24 mouse cellular contexts compared by ENCODE assay signal in genomic region chr9:96984034-96984433, GRCm38 (mm10). TPM values are rescaled to one million over a fixed set of nuclear protein-coding genes. Genes with fewer than 3 reads are reported as not detected.
DNase-seq lines count a peak whose midpoint lies in the region; ATAC-seq and TF ChIP-seq lines count a peak whose summit lies in the region.
"Had no signal": no experiment of that assay in that cellular context is flagged by ENCODE, and none has a peak within 500 bp of the region (broad histone marks: within the 10 kb centered on the region; RNA-seq: fewer than 3 reads in every experiment).

No protein-coding gene starts in this region.

- peak overlapping the region; percentile 50; the same call in 1 of the 2 replicates for H3K27ac ChIP-seq in intestine, postnatal 0 days (ENCODE audit: low read depth, low read length)
- no peak overlapping the region for H3K27ac ChIP-seq in intestine, embryonic 15.5 days
- peak overlapping the region; percentile 89 for H3K27ac ChIP-seq in midbrain, embryonic 10.5 days (replicated peaks)
- H3K27ac ChIP-seq in midbrain, embryonic 11.5 days (ENCODE audit: low read depth, low read length): no peak overlapping the region
- H3K27ac ChIP-seq: embryonic facial prominence, embryonic 12.5 days; forebrain, embryonic 13.5 days; heart, adult 2 months; hindbrain, embryonic 12.5 days; macrophage had no signal

- 82% methylated on average over 8 of the region's 8 CpGs for WGBS in intestine, postnatal 0 days
- whole genome bisulfite sequencing in intestine, embryonic 15.5 days: 87% methylated on average over 8 of the region's 8 CpGs
- whole genome bisulfite sequencing in midbrain, embryonic 10.5 days: 91% methylated on average over 8 of the region's 8 CpGs
- 89% methylated on average over 8 of the region's 8 CpGs for WGBS in midbrain, embryonic 11.5 days

- H3K4me2 ChIP-seq in intestine, postnatal 0 days (replicated peaks; ENCODE audit: low read depth): no peak overlapping the region
- H3K4me2 ChIP-seq in intestine, embryonic 15.5 days (replicated peaks): no peak overlapping the region
- H3K4me2 ChIP-seq in midbrain, embryonic 11.5 days: no peak overlapping the region
- H3K4me2 ChIP-seq: embryonic facial prominence, embryonic 12.5 days; forebrain, embryonic 13.5 days; hindbrain, embryonic 12.5 days; neural tube, embryonic 12.5 days had no signal

- peak; percentile 45 for TF ChIP-seq CTCF in intestine, postnatal 0 days (IDR thresholded peaks at IDR 0.05; ENCODE audit: low read depth)

- H3K4me1 ChIP-seq in intestine, postnatal 0 days (replicated peaks; ENCODE audit: control insufficient read depth, insufficient read depth, low read length): peaks cover 28% of the 10 kb centered on the region
- peaks cover 61% of the 10 kb centered on the region for H3K4me1 ChIP-seq in intestine, embryonic 15.5 days (replicated peaks)
- H3K4me1 ChIP-seq in midbrain, embryonic 10.5 days: peaks cover 100% of the 10 kb centered on the region
- H3K4me1 ChIP-seq in midbrain, embryonic 11.5 days (ENCODE audit: control insufficient read depth, insufficient read depth, low read length): peaks cover 85% of the 10 kb centered on the region

- no peak for DNase-seq in midbrain, embryonic 10.5 days (ENCODE audit: low spot score)
- no peak for DNase-seq in midbrain, embryonic 11.5 days (ENCODE audit: low spot score, missing footprints)
- peak; percentile 44 for DNase-seq in kidney, postnatal 14 days
- no peak for DNase-seq in cerebellum, adult 11 months
- DNase-seq in testis, postnatal 10 days (ENCODE audit: low spot score): no peak
- DNase-seq: adrenal gland, adult 2 months; cerebellum, adult 18-20 months; cerebellum, postnatal 14 days; gastrocnemius, postnatal 36 days; heart, adult 2 months; heart, postnatal 10 days; left cerebral cortex, postnatal 4 days; liver; retina, postnatal 1 day; right cerebral cortex, postnatal 25 days; thymus, postnatal 25 days had no signal

- H3K9me3 ChIP-seq in intestine, postnatal 0 days (ENCODE audit: control insufficient read depth): no peaks in the 10 kb centered on the region
- no peaks in the 10 kb centered on the region for H3K9me3 ChIP-seq in intestine, embryonic 15.5 days
- H3K9me3 ChIP-seq in midbrain, embryonic 10.5 days (replicated peaks): no peaks in the 10 kb centered on the region
- H3K9me3 ChIP-seq in midbrain, embryonic 11.5 days (ENCODE audit: control insufficient read depth, low read length): no peaks in the 10 kb centered on the region
- H3K9me3 ChIP-seq: embryonic facial prominence, embryonic 12.5 days; forebrain, embryonic 13.5 days; hindbrain, embryonic 12.5 days; neural tube, embryonic 12.5 days had no signal

- no peaks in the 10 kb centered on the region for H3K27me3 ChIP-seq in intestine, postnatal 0 days (replicated peaks; ENCODE audit: control insufficient read depth, insufficient read depth, low read length)
- no peaks in the 10 kb centered on the region for H3K27me3 ChIP-seq in intestine, embryonic 15.5 days (replicated peaks)
- peaks cover 44% of the 10 kb centered on the region for H3K27me3 ChIP-seq in midbrain, embryonic 10.5 days (ENCODE audit: low read depth, poor library complexity, severe bottlenecking)
- no peaks in the 10 kb centered on the region for H3K27me3 ChIP-seq in midbrain, embryonic 11.5 days (ENCODE audit: control insufficient read depth, insufficient read depth, low read length)
- H3K27me3 ChIP-seq: embryonic facial prominence, embryonic 12.5 days; forebrain, embryonic 13.5 days; hindbrain, embryonic 12.5 days; neural tube, embryonic 12.5 days had no signal

- no peak overlapping the region for H3K9ac ChIP-seq in intestine, postnatal 0 days (ENCODE audit: low read depth, low read length)
- H3K9ac ChIP-seq in intestine, embryonic 15.5 days: no peak overlapping the region
- no peak overlapping the region for H3K9ac ChIP-seq in midbrain, embryonic 11.5 days (ENCODE audit: low read length)
- H3K9ac ChIP-seq: embryonic facial prominence, embryonic 12.5 days; forebrain, embryonic 13.5 days; hindbrain, embryonic 12.5 days; neural tube, embryonic 12.5 days had no signal

- H3K4me3 ChIP-seq in intestine, postnatal 0 days (ENCODE audit: low read depth, low read length): no peak overlapping the region
- no peak overlapping the region for H3K4me3 ChIP-seq in intestine, embryonic 15.5 days (replicated peaks)
- no peak overlapping the region for H3K4me3 ChIP-seq in midbrain, embryonic 10.5 days
- H3K4me3 ChIP-seq in midbrain, embryonic 11.5 days (ENCODE audit: low read depth, low read length): no peak overlapping the region
- H3K4me3 ChIP-seq: embryonic facial prominence, embryonic 12.5 days; forebrain, embryonic 13.5 days; heart, adult 2 months; hindbrain, embryonic 12.5 days; neural tube, embryonic 12.5 days had no signal

- ATAC-seq in intestine, postnatal 0 days: no peak
- no peak for ATAC-seq in intestine, embryonic 15.5 days
- ATAC-seq in midbrain, embryonic 11.5 days (ENCODE audit: low FRiP score): no peak
- ATAC-seq: forebrain, embryonic 13.5 days; lung, postnatal 0 days had no signal

- no peaks in the 10 kb centered on the region for H3K36me3 ChIP-seq in intestine, postnatal 0 days (ENCODE audit: control insufficient read depth, insufficient read depth)
- H3K36me3 ChIP-seq in intestine, embryonic 15.5 days: no peaks in the 10 kb centered on the region
- peaks cover 53% of the 10 kb centered on the region for H3K36me3 ChIP-seq in midbrain, embryonic 10.5 days
- H3K36me3 ChIP-seq in midbrain, embryonic 11.5 days (ENCODE audit: control insufficient read depth, insufficient read depth, low read length): peaks cover 4% of the 10 kb centered on the region; the same call in 1 of the 2 replicates
- H3K36me3 ChIP-seq: embryonic facial prominence, embryonic 12.5 days; hindbrain, embryonic 12.5 days; neural tube, embryonic 12.5 days had no signal

RNA-seq across cellular contexts. Expression of gene Spsb4, which starts 34.6 kb away (rescaled TPM):
- 23.4 and 25.0 TPM in 2 replicates for polyA plus RNA-seq in intestine, postnatal 0 days (2015; fragmentation: Nextera tagmentation; extraction: Ambion mirVana)
- 29.3 and 29.9 TPM in 2 replicates for polyA plus RNA-seq in intestine, embryonic 15.5 days (2015; fragmentation: Nextera tagmentation; extraction: Ambion mirVana)
- polyA plus RNA-seq in midbrain, embryonic 10.5 days (2016; fragmentation: Nextera tagmentation; extraction: Ambion mirVana): 174 and 175 TPM in 2 replicates
- polyA plus RNA-seq in midbrain, embryonic 11.5 days (2014; fragmentation: Nextera tagmentation; extraction: Ambion mirVana): 107 and 115 TPM in 2 replicates

Comparison
In these comparisons a context has a peak if more than half of its experiments do, and no peak if none do; other contexts are left out.
1. H3K27ac ChIP-seq: peak in intestine, postnatal 0 days (single experiment) and midbrain, embryonic 10.5 days (single experiment); none in intestine, embryonic 15.5 days (single experiment) and midbrain, embryonic 11.5 days (single experiment).